Comparison of ENCODE assay signal across 10 mouse cellular contexts in the genomic region with DNA sequence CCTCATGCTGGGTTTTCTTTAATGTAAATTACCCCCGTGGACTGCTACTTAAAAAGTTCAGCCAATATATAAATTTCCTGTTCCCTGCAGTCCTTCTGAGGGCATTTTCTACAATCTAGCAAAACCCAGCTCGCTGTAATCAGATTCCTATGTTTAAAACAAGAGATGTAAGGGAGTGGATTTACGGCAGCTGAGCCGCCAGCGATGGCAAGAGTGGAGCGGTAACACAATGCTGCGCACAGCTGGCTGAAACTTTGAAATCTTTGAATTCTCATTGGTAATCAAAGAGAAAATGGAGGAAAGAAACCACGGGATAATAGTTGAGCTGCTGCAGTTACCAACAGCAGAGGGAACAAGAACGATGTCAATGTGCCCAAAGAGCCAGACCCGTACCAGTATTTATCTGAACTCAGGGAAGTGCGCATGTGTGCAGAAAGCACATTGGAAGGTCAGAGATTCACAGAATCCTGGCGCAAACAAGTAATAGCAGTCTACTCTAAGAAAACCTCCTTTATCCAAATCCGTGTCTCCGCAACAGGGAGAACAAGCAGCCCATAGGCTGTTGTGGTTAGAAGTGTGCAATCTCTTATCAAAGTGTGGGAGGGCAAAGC.
DNase-seq lines count a peak whose midpoint lies in the region; ATAC-seq and TF ChIP-seq lines count a peak whose summit lies in the region.
"Had no signal": no experiment of that assay in that cellular context is flagged by ENCODE, and none has a peak within 500 bp of the region (broad histone marks: within the 10 kb centered on the region; RNA-seq: fewer than 3 reads in every experiment).

No protein-coding gene starts in this region.

- no peak for DNase-seq in kidney, adult 2 months
- peak; percentile 31 for DNase-seq in limb, embryonic 10.5 days (ENCODE audit: low spot score)
- no peak for DNase-seq in testis, postnatal 10 days (ENCODE audit: low spot score)
- no peak for DNase-seq in thymus, adult 18-20 months
- DNase-seq in yolk sac, embryonic 10.5 days (ENCODE audit: low spot score), result no peak
- DNase-seq: kidney, adult 9 months had no signal

- no peak for TF ChIP-seq CTCF in kidney, adult 2 months (conservative IDR thresholded peaks at IDR 0.05; ENCODE audit: insufficient read depth, insufficient read length, low read depth, low read length)

- H3K27me3 ChIP-seq in kidney, embryonic 15.5 days, result no peaks in the 10 kb centered on the region
- H3K27me3 ChIP-seq in kidney, adult 2 months (replicated peaks; ENCODE audit: control insufficient read depth, insufficient read depth, low read length), result no peaks in the 10 kb centered on the region
- no peaks in the 10 kb centered on the region for H3K27me3 ChIP-seq in forebrain, embryonic 12.5 days
- H3K27me3 ChIP-seq in limb, embryonic 10.5 days (ENCODE audit: low read depth, poor library complexity, severe bottlenecking), result no peaks in the 10 kb centered on the region
- H3K27me3 ChIP-seq in stomach, embryonic 14.5 days (ENCODE audit: control insufficient read depth, insufficient read depth, low read length), result no peaks in the 10 kb centered on the region
- H3K27me3 ChIP-seq: Patski had no signal

- H3K4me2 ChIP-seq in kidney, embryonic 15.5 days, result peak overlapping the region; percentile 36
- H3K4me2 ChIP-seq in forebrain, embryonic 12.5 days, result peak overlapping the region; percentile 17; the same call in 1 of the 2 replicates
- peak overlapping the region; percentile 19 for H3K4me2 ChIP-seq in stomach, embryonic 14.5 days (replicated peaks; ENCODE audit: low read depth, low read length)

- ATAC-seq in kidney, embryonic 15.5 days (replicated peaks; ENCODE audit: low FRiP score), result 0 out of 2 replicates have a peak, but pooled peaks have one; percentile 56
- ATAC-seq in forebrain, embryonic 12.5 days (ENCODE audit: low FRiP score), result no peak
- ATAC-seq in stomach, embryonic 14.5 days (ENCODE audit: insufficient number of reproducible peaks, insufficient read depth, low FRiP score, low read depth), result no peak
- ATAC-seq: Patski had no signal

- 44% methylated on average over 14 of the region's 14 CpGs for WGBS in kidney, embryonic 15.5 days
- WGBS in kidney, adult 2 months, result 44% methylated on average over 14 of the region's 14 CpGs
- 68% methylated on average over 14 of the region's 14 CpGs for WGBS in forebrain, embryonic 12.5 days
- WGBS in limb, embryonic 10.5 days, result 82% methylated on average over 14 of the region's 14 CpGs
- WGBS in stomach, embryonic 14.5 days, result 54% methylated on average over 14 of the region's 14 CpGs

- no peak overlapping the region for H3K9ac ChIP-seq in kidney, embryonic 15.5 days
- no peak overlapping the region for H3K9ac ChIP-seq in forebrain, embryonic 12.5 days
- no peak overlapping the region for H3K9ac ChIP-seq in stomach, embryonic 14.5 days (replicated peaks; ENCODE audit: low read depth, low read length)

- H3K4me3 ChIP-seq in kidney, embryonic 15.5 days (replicated peaks), result no peak overlapping the region
- no peak overlapping the region for H3K4me3 ChIP-seq in kidney, adult 2 months (ENCODE audit: insufficient read depth, low read depth, low read length)
- no peak overlapping the region for H3K4me3 ChIP-seq in forebrain, embryonic 12.5 days (replicated peaks)
- no peak overlapping the region for H3K4me3 ChIP-seq in limb, embryonic 10.5 days
- no peak overlapping the region for H3K4me3 ChIP-seq in stomach, embryonic 14.5 days (ENCODE audit: low read depth, low read length)

- no peak overlapping the region for H3K27ac ChIP-seq in kidney, embryonic 15.5 days
- H3K27ac ChIP-seq in kidney, adult 2 months (ENCODE audit: insufficient read depth, low read depth, low read length), result no peak overlapping the region
- H3K27ac ChIP-seq in forebrain, embryonic 12.5 days, result no peak overlapping the region
- no peak overlapping the region for H3K27ac ChIP-seq in limb, embryonic 10.5 days
- no peak overlapping the region for H3K27ac ChIP-seq in stomach, embryonic 14.5 days (ENCODE audit: low read length)

- 0 out of 2 replicates have a peak, but pooled peaks cover 5% of the 10 kb centered on the region for H3K4me1 ChIP-seq in kidney, embryonic 15.5 days
- H3K4me1 ChIP-seq in kidney, adult 2 months (ENCODE audit: control insufficient read depth, insufficient read depth, low read length), result no peaks in the 10 kb centered on the region
- no peaks in the 10 kb centered on the region for H3K4me1 ChIP-seq in forebrain, embryonic 12.5 days
- H3K4me1 ChIP-seq in limb, embryonic 10.5 days, result peaks cover 6% of the 10 kb centered on the region; the same call in 1 of the 2 replicates
- no peaks in the 10 kb centered on the region for H3K4me1 ChIP-seq in stomach, embryonic 14.5 days (ENCODE audit: control insufficient read depth, insufficient read depth, low read length)

- H3K9me3 ChIP-seq in kidney, embryonic 15.5 days (replicated peaks), result no peaks in the 10 kb centered on the region
- no peaks in the 10 kb centered on the region for H3K9me3 ChIP-seq in forebrain, embryonic 12.5 days
- H3K9me3 ChIP-seq in limb, embryonic 10.5 days (replicated peaks), result no peaks in the 10 kb centered on the region
- no peaks in the 10 kb centered on the region for H3K9me3 ChIP-seq in stomach, embryonic 14.5 days (ENCODE audit: control insufficient read depth, low read depth, low read length)

- TF ChIP-seq POLR2A in kidney, adult 2 months (IDR thresholded peaks at IDR 0.05; ENCODE audit: low read depth, low read length), result no peak

- H3K36me3 ChIP-seq in kidney, embryonic 15.5 days, result no peaks in the 10 kb centered on the region
- no peaks in the 10 kb centered on the region for H3K36me3 ChIP-seq in kidney, adult 2 months (ENCODE audit: control insufficient read depth, insufficient read depth, low read length)
- H3K36me3 ChIP-seq in forebrain, embryonic 12.5 days (replicated peaks), result no peaks in the 10 kb centered on the region
- no peaks in the 10 kb centered on the region for H3K36me3 ChIP-seq in limb, embryonic 10.5 days
- no peaks in the 10 kb centered on the region for H3K36me3 ChIP-seq in stomach, embryonic 14.5 days (ENCODE audit: control insufficient read depth, insufficient read depth, low read length)
